Mouse (Mus musculus): ENCODE results near the gene Rph3a. TPM values are rescaled to one million over a fixed set of nuclear protein-coding genes. Genes with fewer than 3 reads are reported as not detected.
"Not testable (repeated sequence)": the region's sequence is repeated elsewhere in the genome, so short reads cannot be mapped to it uniquely, and the experiment has no call there.

Rph3a gene
- total RNA-seq, 2 experiments from 2014 or later: 314 to 322 TPM

GRCm38 (mm10) chr5:120924520-120924919, 85.4 kb downstream of the Rph3a start:
- intact Hi-C loops (cut with DNase I); DNase-seq (ENCODE audit: low spot score in 2 of 2): not testable (repeated sequence)

GRCm38 (mm10) chr5:120923969-120924368, 85.9 kb downstream of the Rph3a start:
- intact Hi-C loops (cut with DNase I): no loop called here

GRCm38 (mm10) chr5:120920296-120920695, 89.6 kb downstream of the Rph3a start:
- no peak for DNase-seq (ENCODE audit: low spot score in 2 of 2)
- intact Hi-C loops (cut with DNase I): no loop called here

More at GRCm38 (mm10) chr5:120923969-120924368, 85.9 kb downstream of the Rph3a start:
- no peak for DNase-seq (ENCODE audit: low spot score in 2 of 2)

- intact Hi-C loops (cut with DNase I); DNase-seq (ENCODE audit: low spot score in 2 of 2): not testable (repeated sequence)
Observed at GRCm38 (mm10) chr5:120919156-120919935, 90.5 kb downstream of the Rph3a start.

GRCm38 (mm10) chr5:120914204-120914603, 95.7 kb downstream of the Rph3a start, which contains the start of gene Oas1d:
Gene Oas1d (plus strand): TSS chr5:120914536.
- DNase-seq (ENCODE audit: low spot score in 2 of 2); intact Hi-C loops (cut with DNase I): not testable (repeated sequence)

- no peak for DNase-seq (ENCODE audit: low spot score in 2 of 2)
- intact Hi-C loops (cut with DNase I): no loop called here
Observed at GRCm38 (mm10) chr5:120908196-120908920, 101.5 kb downstream of the Rph3a start.

GRCm38 (mm10) chr5:120906791-120907733, 102.8 kb downstream of the Rph3a start, which contains the start of gene Oas1a:
Gene Oas1a (minus strand): TSS chr5:120907521.
- DNase-seq (ENCODE audit: low spot score in 2 of 2); intact Hi-C loops (cut with DNase I): not testable (repeated sequence)

- intact Hi-C loops (cut with DNase I): loop anchor here (2.0 kb wide), 1 partner anchor 15 kb away; the partner anchor contains the start of gene Oas1g
- DNase-seq (ENCODE audit: low spot score in 2 of 2): no peak
Observed at GRCm38 (mm10) chr5:120902056-120902455, 107.8 kb downstream of the Rph3a start.

GRCm38 (mm10) chr5:120900666-120901065, 109.2 kb downstream of the Rph3a start:
- intact Hi-C loops (cut with DNase I): no loop called here
- no peak for DNase-seq (ENCODE audit: low spot score in 2 of 2)

- intact Hi-C loops (cut with DNase I): loop anchor here (2.0 kb wide), 1 partner anchor 20 kb away; no protein-coding TSS in a partner anchor
- no peak for DNase-seq (ENCODE audit: low spot score in 2 of 2)
Observed at GRCm38 (mm10) chr5:120898726-120899125, 111.2 kb downstream of the Rph3a start.

- no peak for DNase-seq (ENCODE audit: low spot score in 2 of 2)
- intact Hi-C loops (cut with DNase I): loop anchor here (2.0 kb wide), 1 partner anchor 20 kb away; no protein-coding TSS in a partner anchor
Observed at GRCm38 (mm10) chr5:120898307-120898706, 111.6 kb downstream of the Rph3a start.

- intact Hi-C loops (cut with DNase I): no loop called here
- DNase-seq (ENCODE audit: low spot score in 2 of 2): no peak
Observed at GRCm38 (mm10) chr5:120895231-120895900, 114.5 kb downstream of the Rph3a start.

- DNase-seq (ENCODE audit: low spot score in 2 of 2); intact Hi-C loops (cut with DNase I): not testable (repeated sequence)
Observed at GRCm38 (mm10) chr5:120894692-120895091, 115.2 kb downstream of the Rph3a start.

- DNase-seq (ENCODE audit: low spot score in 2 of 2); intact Hi-C loops (cut with DNase I): not testable (repeated sequence)
Observed at GRCm38 (mm10) chr5:120893866-120894265, 116.0 kb downstream of the Rph3a start.

- no peak for DNase-seq (ENCODE audit: low spot score in 2 of 2)
- intact Hi-C loops (cut with DNase I): loop anchor here (1.0 kb wide), 1 partner anchor 107 kb away; no protein-coding TSS in a partner anchor
Observed at GRCm38 (mm10) chr5:120892243-120892660, 117.6 kb downstream of the Rph3a start.

GRCm38 (mm10) chr5:120891566-120892242, 118.2 kb downstream of the Rph3a start:
- intact Hi-C loops (cut with DNase I): loop anchor here (1.0 kb wide), 1 partner anchor 106 kb away; no protein-coding TSS in a partner anchor
- not testable (repeated sequence) for DNase-seq (ENCODE audit: low spot score in 2 of 2)

GRCm38 (mm10) chr5:120890991-120891390, 118.9 kb downstream of the Rph3a start:
- intact Hi-C loops (cut with DNase I): no loop called here
- DNase-seq (ENCODE audit: low spot score in 2 of 2): no peak
